In genomic region chr9:7763614-7764300, GRCm38 (mm10) we compare ENCODE assay signal across 8 mouse cellular contexts. TPM values are rescaled to one million over a fixed set of nuclear protein-coding genes. Genes with fewer than 3 reads are reported as not detected.
DNase-seq lines count a peak whose midpoint lies in the region; ATAC-seq lines count a peak whose summit lies in the region.

Tmem123 (plus strand) TSS chr9:7764041.

- peak within 1 kb of the TSS; percentile 83 for H3K4me2 ChIP-seq in hindbrain, embryonic 14.5 days (replicated peaks)

- peaks cover 16% of the 10 kb centered on the region for H3K27me3 ChIP-seq in hindbrain, embryonic 14.5 days (ENCODE audit: control insufficient read depth, insufficient read depth, low read length)

- H3K9ac ChIP-seq in hindbrain, embryonic 14.5 days, result peak within 1 kb of the TSS; percentile 67

- 1% methylated on average over 52 of the region's 52 CpGs for WGBS in hindbrain, embryonic 14.5 days

- peak; percentile 96 for ATAC-seq in hindbrain, embryonic 14.5 days (ENCODE audit: low FRiP score)

- H3K4me3 ChIP-seq in hindbrain, embryonic 14.5 days (replicated peaks; ENCODE audit: low read length), result peak within 1 kb of the TSS; percentile 77

- peak; percentile 98 for DNase-seq in R1 (ENCODE audit: low read depth, low spot score)
- peak; percentile 94 to 98 for DNase-seq in cerebellum, postnatal 25 days
- DNase-seq in frontal cortex, postnatal 25 days (ENCODE audit: low spot score in 2 of 2), result peak; percentile 77 to 83
- peak; percentile 83 for DNase-seq in hindbrain, embryonic 14.5 days (ENCODE audit: low spot score)
- DNase-seq in layer of hippocampus, postnatal 36 days, result peak; percentile 96 to 97
- peak; percentile 100 for DNase-seq in lung, postnatal 36 days
- DNase-seq in retina, postnatal 1 day, result peak; percentile 98
- DNase-seq in urinary bladder, adult 18-20 months (ENCODE audit: low spot score in 2 of 2), result peak; percentile 97 to 99

- H3K9me3 ChIP-seq in hindbrain, embryonic 14.5 days (ENCODE audit: control insufficient read depth, low read length), result peaks cover 5% of the 10 kb centered on the region

- peak within 1 kb of the TSS; percentile 53; the same call in 1 of the 2 replicates for H3K27ac ChIP-seq in hindbrain, embryonic 14.5 days

- no peaks in the 10 kb centered on the region for H3K36me3 ChIP-seq in hindbrain, embryonic 14.5 days (replicated peaks; ENCODE audit: control insufficient read depth, insufficient read depth)

- peaks cover 20% of the 10 kb centered on the region for H3K4me1 ChIP-seq in hindbrain, embryonic 14.5 days (replicated peaks; ENCODE audit: control insufficient read depth, insufficient read depth, low read length)

RNA-seq across cellular contexts. Expression of gene Tmem123, which starts in this region (rescaled TPM):
- polyA plus RNA-seq in hindbrain, embryonic 14.5 days (2014; fragmentation: Nextera tagmentation; extraction: Ambion mirVana), result 25.6 and 28.3 TPM in 2 replicates
- 10 to 100 TPM; 11.7 to 13.8 TPM for total RNA-seq in layer of hippocampus, postnatal 36 days (2021)

Comparison
In these comparisons a context has a peak if more than half of its experiments do, and no peak if none do; other contexts are left out.
1. Peak in every context shown above with its lines: DNase-seq, ATAC-seq, H3K4me3 ChIP-seq and H3K27ac ChIP-seq.